Mouse (Mus musculus): Measurements from ENCODE around the gene Afap1.

DNA sequence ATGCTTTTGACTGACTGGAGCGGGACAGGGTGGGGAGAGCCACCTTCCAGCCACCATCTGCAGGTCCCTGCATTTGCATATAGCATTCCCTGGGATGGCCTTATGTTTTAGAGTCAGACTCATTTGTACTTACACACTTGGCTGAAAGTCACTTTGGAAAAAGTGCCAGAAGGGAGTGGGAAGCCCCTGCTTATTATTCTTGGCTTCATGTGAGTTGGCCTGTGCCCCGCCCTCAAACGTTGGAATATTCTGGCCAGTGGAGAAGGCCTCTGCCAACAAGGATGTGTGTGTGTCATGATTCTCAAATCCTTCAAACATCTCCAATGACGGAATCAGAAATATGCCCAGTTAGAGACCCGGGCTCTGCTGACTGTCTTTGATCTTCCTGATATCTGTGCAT is 88.2 kb downstream of the Afap1 start:
- TF ChIP-seq CTCF (conservative IDR thresholded peaks at IDR 0.05; ENCODE audit: low read length): no peak
- no peak for TF ChIP-seq NANOG (IDR thresholded peaks at IDR 0.05; ENCODE audit: borderline replicate concordance, low read length)
- TF ChIP-seq POU5F1 (IDR thresholded peaks at IDR 0.05; ENCODE audit: borderline replicate concordance, low read length): no peak

Measured in E14TG2a.4 (cell line).